Mouse (Mus musculus): ENCODE measurements around the gene Grpel1. TPM values are rescaled to one million over a fixed set of nuclear protein-coding genes. Genes with fewer than 3 reads are reported as not detected.

Gene Grpel1
- 69.8 and 74.4 TPM in 2 replicates for polyA plus RNA-seq (2016; fragmentation: Nextera tagmentation; extraction: Ambion mirVana)

- Histone ChIP-seq H3K4me3 (peak within 1 kb of the TSS; percentile 99), H3K9me3 (no peaks in the 10 kb centered on the region), H3K27ac (peak within 1 kb of the TSS; percentile 94), H3K36me3 (peaks cover 25% of the 10 kb centered on the region), H3K4me1 (peaks cover 27% of the 10 kb centered on the region), H3K27me3 (ENCODE audit: insufficient read depth, poor library complexity, severe bottlenecking) (no peaks in the 10 kb centered on the region)
- peak; percentile 99 for DNase-seq (ENCODE audit: low spot score)
- under 1% methylated on average over 68 of the region's 68 CpGs for WGBS
Measured at GRCm38 (mm10) chr5:36464709-36465661, at the start of gene Grpel1. TSS of gene Grpel1 (plus strand) at chr5:36464998.

DNA sequence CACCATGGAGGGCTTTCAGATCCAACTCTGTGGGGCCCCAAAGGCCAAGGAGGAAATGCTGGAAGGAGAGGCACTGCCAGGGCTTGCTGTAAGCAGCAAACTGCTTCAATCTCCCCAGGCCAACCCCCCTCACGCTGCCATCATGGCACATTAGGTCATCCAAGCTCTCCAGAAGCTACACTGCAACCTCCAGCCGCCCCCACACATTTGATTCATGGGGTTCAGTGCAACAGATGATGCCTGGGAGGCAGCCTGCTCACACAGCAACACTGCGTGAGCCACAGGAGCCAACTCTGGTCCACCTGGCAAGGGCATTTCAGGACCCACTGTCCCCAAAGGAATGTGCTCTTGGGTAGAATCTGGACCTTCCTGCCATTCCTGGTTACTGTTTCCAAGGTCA is 44.9 kb upstream of the Grpel1 start:
- H3K36me3 ChIP-seq, result no peaks in the 10 kb centered on the region
- H3K9me3 ChIP-seq, result no peaks in the 10 kb centered on the region
- no peak for DNase-seq (ENCODE audit: low spot score)
- no peaks in the 10 kb centered on the region; the same call in 1 of the 2 replicates for H3K27me3 ChIP-seq (ENCODE audit: insufficient read depth, poor library complexity, severe bottlenecking)
- 74% methylated on average over 3 of the region's 3 CpGs for WGBS
- peaks cover 3% of the 10 kb centered on the region for H3K4me1 ChIP-seq
- no peak overlapping the region for H3K27ac ChIP-seq
- no peak overlapping the region for H3K4me3 ChIP-seq

DNA sequence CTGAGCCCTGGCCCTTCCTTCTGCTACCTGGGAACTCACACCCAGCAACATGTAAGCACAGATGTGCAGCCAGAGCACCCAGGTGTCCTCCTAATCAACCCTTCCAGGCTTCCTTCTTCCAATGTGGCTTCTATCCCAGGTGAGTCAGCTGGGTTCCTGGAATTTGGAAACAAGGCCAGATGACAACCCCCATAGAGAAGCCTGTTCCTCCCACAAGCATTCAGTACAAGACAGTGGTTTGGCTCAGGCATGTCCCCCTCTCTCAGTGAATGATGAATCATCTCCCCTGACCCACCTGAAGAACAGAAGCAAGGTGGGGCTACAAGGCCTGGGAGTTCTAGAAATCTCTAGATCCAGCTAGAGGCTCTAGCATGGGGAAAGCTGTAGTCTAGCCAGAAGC is 42.1 kb upstream of the Grpel1 start:
- no peaks in the 10 kb centered on the region for H3K36me3 ChIP-seq
- no peak overlapping the region for H3K4me3 ChIP-seq
- H3K27me3 ChIP-seq (ENCODE audit: insufficient read depth, poor library complexity, severe bottlenecking), result peaks cover 8% of the 10 kb centered on the region; the same call in 1 of the 2 replicates
- no peaks in the 10 kb centered on the region for H3K9me3 ChIP-seq
- no peak for DNase-seq (ENCODE audit: low spot score)
- peaks cover 3% of the 10 kb centered on the region; the same call in 1 of the 2 replicates for H3K4me1 ChIP-seq
- no peak overlapping the region for H3K27ac ChIP-seq

GRCm38 (mm10) chr5:36424676-36425075 is 40.1 kb upstream of the Grpel1 start:
- Histone ChIP-seq H3K9me3 (no peaks in the 10 kb centered on the region), H3K27me3 (ENCODE audit: insufficient read depth, poor library complexity, severe bottlenecking) (peaks cover 8% of the 10 kb centered on the region; the same call in 1 of the 2 replicates)
- no peak for DNase-seq (ENCODE audit: low spot score)

DNA sequence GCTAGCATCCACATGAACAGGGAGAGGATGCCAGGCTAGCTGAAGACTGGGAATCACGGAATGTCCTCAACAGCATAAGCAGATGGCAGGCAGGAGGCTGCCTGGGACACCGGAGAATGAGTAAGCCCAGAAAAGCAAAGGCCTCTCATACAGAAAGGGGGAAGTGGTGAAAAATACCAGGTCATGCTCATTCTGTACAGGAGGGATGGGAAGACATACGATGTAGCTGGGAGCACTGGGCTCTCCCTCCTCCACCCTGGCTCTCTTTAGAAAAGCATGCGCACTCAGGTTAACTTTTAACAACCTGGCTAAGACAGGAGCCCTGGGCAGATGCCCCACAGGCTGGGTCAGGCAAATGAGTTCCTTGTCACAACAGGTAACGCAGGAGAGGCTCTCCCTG is 38.4 kb upstream of the Grpel1 start:
- no peak for DNase-seq (ENCODE audit: low spot score)
- H3K27me3 ChIP-seq (ENCODE audit: insufficient read depth, poor library complexity, severe bottlenecking), result peaks cover 8% of the 10 kb centered on the region; the same call in 1 of the 2 replicates
- no peaks in the 10 kb centered on the region for H3K36me3 ChIP-seq
- no peak overlapping the region for H3K4me3 ChIP-seq
- no peak overlapping the region for H3K27ac ChIP-seq
- no peaks in the 10 kb centered on the region for H3K9me3 ChIP-seq
- 87% methylated on average over 5 of the region's 5 CpGs for WGBS
- H3K4me1 ChIP-seq, result peaks cover 7% of the 10 kb centered on the region; the same call in 1 of the 2 replicates

More at GRCm38 (mm10) chr5:36424676-36425075, 40.1 kb upstream of the Grpel1 start:
- Histone ChIP-seq H3K36me3 (no peaks in the 10 kb centered on the region), H3K27ac (no peak overlapping the region), H3K4me3 (no peak overlapping the region), H3K4me1 (peaks cover 7% of the 10 kb centered on the region; the same call in 1 of the 2 replicates)

GRCm38 (mm10) chr5:36427831-36428230 is 37.0 kb upstream of the Grpel1 start:
- WGBS, result 50% methylated on average over 11 of the region's 11 CpGs
- Histone ChIP-seq H3K4me1 (peaks cover 7% of the 10 kb centered on the region; the same call in 1 of the 2 replicates), H3K36me3 (no peaks in the 10 kb centered on the region), H3K9me3 (no peaks in the 10 kb centered on the region), H3K27me3 (ENCODE audit: insufficient read depth, poor library complexity, severe bottlenecking) (peaks cover 8% of the 10 kb centered on the region; the same call in 1 of the 2 replicates), H3K4me3 (no peak overlapping the region), H3K27ac (no peak overlapping the region)
- DNase-seq (ENCODE audit: low spot score), result no peak

GRCm38 (mm10) chr5:36429551-36429950 is 35.2 kb upstream of the Grpel1 start:
- no peak for DNase-seq (ENCODE audit: low spot score)

DNA sequence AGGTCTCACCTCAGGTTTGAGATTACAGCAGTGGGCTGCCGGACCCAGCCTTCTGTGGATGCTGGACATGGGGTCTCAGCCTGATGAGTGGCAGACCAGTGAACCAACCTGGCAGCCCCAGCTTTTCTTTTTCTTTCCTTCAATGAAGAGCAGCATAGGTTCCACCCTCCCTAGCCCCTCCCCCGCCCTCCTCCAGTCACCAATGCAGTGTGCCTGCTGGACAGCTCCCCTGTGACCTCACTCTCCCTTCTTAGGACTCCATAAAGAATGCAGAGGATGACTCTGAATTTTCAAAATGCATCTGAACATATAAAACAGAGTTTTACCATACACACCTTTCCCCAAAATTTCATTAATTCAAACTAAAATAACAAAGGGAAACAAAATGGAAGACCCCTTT is 33.1 kb upstream of the Grpel1 start:
- WGBS, result 45% methylated on average over 2 of the region's 2 CpGs
- no peak for DNase-seq (ENCODE audit: low spot score)
- Histone ChIP-seq H3K27ac (no peak overlapping the region), H3K9me3 (no peaks in the 10 kb centered on the region), H3K4me1 (peaks cover 9% of the 10 kb centered on the region; the same call in 1 of the 2 replicates), H3K36me3 (no peaks in the 10 kb centered on the region), H3K4me3 (no peak overlapping the region), H3K27me3 (ENCODE audit: insufficient read depth, poor library complexity, severe bottlenecking) (peaks cover 16% of the 10 kb centered on the region; the same call in 1 of the 2 replicates)

More at GRCm38 (mm10) chr5:36429551-36429950, 35.2 kb upstream of the Grpel1 start:
- 72% methylated on average over 3 of the region's 3 CpGs for WGBS
- H3K4me3 ChIP-seq, result no peak overlapping the region
- peaks cover 13% of the 10 kb centered on the region; the same call in 1 of the 2 replicates for H3K27me3 ChIP-seq (ENCODE audit: insufficient read depth, poor library complexity, severe bottlenecking)
- H3K27ac ChIP-seq, result no peak overlapping the region
- no peaks in the 10 kb centered on the region for H3K9me3 ChIP-seq
- H3K4me1 ChIP-seq, result peaks cover 8% of the 10 kb centered on the region; the same call in 1 of the 2 replicates
- H3K36me3 ChIP-seq, result no peaks in the 10 kb centered on the region

DNA sequence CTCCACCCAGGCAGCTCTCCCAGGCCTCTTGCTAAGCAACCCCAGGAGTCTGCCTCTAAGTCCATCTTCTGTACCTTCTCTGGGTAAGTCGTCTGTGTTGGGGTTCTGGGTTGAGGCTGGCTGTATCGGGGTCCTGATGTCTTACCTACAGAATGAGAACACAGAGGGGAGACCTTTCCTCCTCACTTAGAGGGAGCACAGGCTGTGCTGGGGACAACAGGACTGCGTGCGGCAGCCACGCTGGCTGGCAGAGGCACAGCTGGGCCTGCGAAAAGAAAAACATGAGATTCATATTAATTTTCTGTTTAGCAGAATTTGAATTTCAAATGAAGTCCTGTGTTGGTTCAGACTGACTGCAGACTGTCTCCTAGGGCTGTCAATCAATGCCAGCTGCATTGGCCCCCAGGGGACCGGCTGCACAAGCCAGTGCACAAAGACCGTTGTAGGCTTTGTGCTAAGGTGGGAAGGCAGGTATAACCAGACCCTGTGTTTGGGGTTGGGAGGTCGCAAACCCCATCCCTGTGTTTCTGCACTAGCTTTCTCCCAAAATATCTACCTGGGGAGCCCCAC is 30.3 kb upstream of the Grpel1 start:
- WGBS, result 68% methylated on average over 9 of the region's 9 CpGs
- H3K27ac ChIP-seq, result no peak overlapping the region
- no peak overlapping the region for H3K4me3 ChIP-seq
- no peaks in the 10 kb centered on the region for H3K9me3 ChIP-seq
- no peaks in the 10 kb centered on the region for H3K36me3 ChIP-seq
- DNase-seq (ENCODE audit: low spot score), result no peak
- H3K4me1 ChIP-seq, result 0 out of 2 replicates have a peak, but pooled peaks cover 2% of the 10 kb centered on the region
- peaks cover 10% of the 10 kb centered on the region; the same call in 1 of the 2 replicates for H3K27me3 ChIP-seq (ENCODE audit: insufficient read depth, poor library complexity, severe bottlenecking)

GRCm38 (mm10) chr5:36436858-36437257 is 27.9 kb upstream of the Grpel1 start:
- no peak overlapping the region for H3K27ac ChIP-seq
- peaks cover 19% of the 10 kb centered on the region; the same call in 1 of the 2 replicates for H3K27me3 ChIP-seq (ENCODE audit: insufficient read depth, poor library complexity, severe bottlenecking)
- no peak overlapping the region for H3K4me3 ChIP-seq
- no peaks in the 10 kb centered on the region for H3K36me3 ChIP-seq
- H3K4me1 ChIP-seq, result 0 out of 2 replicates have a peak, but pooled peaks cover 2% of the 10 kb centered on the region
- DNase-seq (ENCODE audit: low spot score), result no peak
- no peaks in the 10 kb centered on the region for H3K9me3 ChIP-seq
- 65% methylated on average over 4 of the region's 4 CpGs for WGBS

DNA sequence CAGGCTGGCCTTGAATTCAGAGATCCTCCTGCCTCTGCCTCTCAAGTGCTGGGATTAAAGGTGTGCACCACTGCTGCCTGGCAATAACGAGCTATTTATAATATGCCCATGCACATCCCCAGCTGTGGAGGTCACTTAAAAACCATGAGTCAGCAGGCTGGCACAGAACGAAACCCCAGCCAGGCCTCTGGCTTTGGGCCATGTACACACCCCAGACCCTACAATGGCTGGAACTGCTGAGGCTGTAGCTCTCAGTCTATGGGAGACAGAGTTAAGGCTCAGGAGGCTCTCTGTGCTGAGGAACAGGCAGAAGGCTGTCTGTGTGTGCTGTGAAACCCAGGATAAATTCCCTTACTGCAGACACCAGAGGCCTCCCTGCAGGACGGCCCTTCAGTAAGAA is 24.1 kb upstream of the Grpel1 start:
- Histone ChIP-seq H3K4me1 (0 out of 2 replicates have a peak, but pooled peaks cover 3% of the 10 kb centered on the region), H3K27me3 (ENCODE audit: insufficient read depth, poor library complexity, severe bottlenecking) (peaks cover 39% of the 10 kb centered on the region), H3K9me3 (no peaks in the 10 kb centered on the region), H3K4me3 (no peak overlapping the region), H3K36me3 (no peaks in the 10 kb centered on the region), H3K27ac (no peak overlapping the region)
- WGBS, result 72% methylated on average over 3 of the region's 3 CpGs
- no peak for DNase-seq (ENCODE audit: low spot score)

- H3K27me3 ChIP-seq (ENCODE audit: insufficient read depth, poor library complexity, severe bottlenecking), result peaks cover 51% of the 10 kb centered on the region
- no peak for DNase-seq (ENCODE audit: low spot score)
- 42% methylated on average over 4 of the region's 4 CpGs for WGBS
- H3K36me3 ChIP-seq, result no peaks in the 10 kb centered on the region
- H3K4me3 ChIP-seq, result no peak overlapping the region
- H3K4me1 ChIP-seq, result peaks cover 12% of the 10 kb centered on the region
- H3K27ac ChIP-seq, result no peak overlapping the region
- H3K9me3 ChIP-seq, result no peaks in the 10 kb centered on the region
Measured at GRCm38 (mm10) chr5:36444611-36445010, 20.2 kb upstream of the Grpel1 start.

- no peak overlapping the region for H3K27ac ChIP-seq
- H3K4me1 ChIP-seq, result peaks cover 16% of the 10 kb centered on the region
- no peak overlapping the region for H3K4me3 ChIP-seq
- H3K27me3 ChIP-seq (ENCODE audit: insufficient read depth, poor library complexity, severe bottlenecking), result peaks cover 51% of the 10 kb centered on the region
- DNase-seq (ENCODE audit: low spot score), result no peak
- 18% methylated on average over 8 of the region's 8 CpGs for WGBS
- no peaks in the 10 kb centered on the region for H3K36me3 ChIP-seq
- no peaks in the 10 kb centered on the region for H3K9me3 ChIP-seq
Measured at GRCm38 (mm10) chr5:36445028-36445427, 19.8 kb upstream of the Grpel1 start.
